Mouse (Mus musculus) Patski (cell line): ENCODE measurements around the gene Kctd15. TPM values are rescaled to one million over a fixed set of nuclear protein-coding genes. Genes with fewer than 3 reads are reported as not detected.

Experiments
- ATAC-seq: fragments of 100-300 bp; one replicate; pipeline ENCODE4 v1.8.0; 2021
- CTCF ChIA-PET: fragments of 350-600 bp; sonication (Branson Sonifier 250); formaldehyde crosslinking; loops from one replicate; lab custom pipeline; 2022; ENCODE audit warnings: inconsistent platforms; lab: Charles Lee
- POLR2A ChIA-PET: fragments of 350-600 bp; sonication (Branson Sonifier 250); formaldehyde crosslinking; loops from one replicate; lab custom pipeline; 2022; ENCODE audit warnings: antibody characterized with exemption, inconsistent platforms; lab: Charles Lee
- DNase-seq: peaks from one replicate; pipeline ENCODE4 v3.0.0-alpha.2; 2011; ENCODE audit warnings: low read depth, low spot score
- H3K27me3 ChIP-seq: fragments of 371-371 bp; one replicate; pipeline ENCODE4 v1.5.1; 2021
- CTCF ChIP-seq: fragments of 100-300 bp; IDR thresholded peaks from one replicate; pipeline ENCODE4 v1.5.1; 2021
- in situ Hi-C: fragments of 300-500 bp; cut with MboI; formaldehyde crosslinking; loops from 3 replicates; pipeline ENCODE4 v1.11.1; 2018; ENCODE audit warnings: low pct_unique_long_range_greater_than_20kb, mixed read lengths
- polyA plus RNA-seq: library from polyadenylated mRNA; unstranded; gene quantifications from one replicate; pipeline ENCODE4 v1.2.3, GENCODE M21; 2021

The Kctd15 gene
- polyA plus RNA-seq, 1 experiment from 2014 or later = 27.1 TPM

DNA sequence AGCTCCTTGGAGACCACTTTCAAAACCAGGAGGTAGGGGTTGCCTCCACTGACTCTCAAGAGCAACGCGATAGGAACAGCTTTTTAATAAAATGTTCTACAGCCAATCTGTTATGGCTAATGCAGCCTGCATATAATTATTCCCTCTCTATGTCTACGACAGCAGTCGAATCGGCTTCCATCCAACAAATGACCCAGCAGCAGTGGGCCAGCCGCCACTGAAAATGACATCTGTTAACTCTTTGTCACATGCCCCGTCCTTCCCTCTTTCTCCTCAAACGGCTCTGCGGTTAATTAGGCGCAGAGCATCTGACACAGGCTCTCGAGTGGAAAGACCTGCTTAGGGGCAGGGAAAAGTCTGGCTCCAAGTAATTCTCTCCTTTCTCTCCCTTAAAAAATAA, 49.8 kb downstream of the Kctd15 start:
- CTCF ChIA-PET = interaction anchor here (0.6 kb wide), 1 partner anchor 65 kb away, joined by 3 read pairs; no protein-coding TSS in a partner anchor
- POLR2A ChIA-PET = interaction anchor here (0.6 kb wide), 1 partner anchor 89 kb away, joined by 5 read pairs; no protein-coding TSS in a partner anchor
- in situ Hi-C loops = no loop called here
- no peak for TF ChIP-seq CTCF
- ATAC-seq = no peak
- DNase-seq = no peak
- H3K27me3 ChIP-seq = peaks cover 9% of the 10 kb centered on the region

DNA sequence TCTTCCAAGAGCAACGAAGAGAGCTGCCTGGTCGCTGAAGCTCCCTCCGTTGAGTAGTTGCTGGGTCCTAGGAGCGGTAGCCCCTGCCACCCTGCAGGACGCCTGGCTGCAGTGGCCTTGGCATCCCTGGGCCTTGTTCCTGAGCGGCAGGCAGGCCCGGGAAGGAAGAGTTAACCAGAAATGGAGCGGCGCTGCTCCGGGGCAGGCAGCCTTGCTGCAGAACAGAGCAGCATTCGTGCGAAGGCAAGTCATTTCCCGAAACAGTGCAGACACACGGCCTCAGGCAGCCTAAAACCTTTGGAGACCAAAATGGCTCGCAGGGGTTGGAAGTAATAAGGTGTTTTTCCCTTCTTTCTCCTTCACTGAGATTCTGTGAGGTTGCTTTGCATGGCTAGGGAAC, 50.5 kb downstream of the Kctd15 start:
- DNase-seq (no peak), ATAC-seq (no peak)
- in situ Hi-C loops = no loop called here
- CTCF ChIA-PET = interaction anchor here (0.6 to 1.3 kb wide), 2 partner anchors 11 to 66 kb away, joined by 3 to 5 read pairs; no protein-coding TSS in a partner anchor
- POLR2A ChIA-PET = no interaction called here
- no peak for TF ChIP-seq CTCF
- peaks cover 9% of the 10 kb centered on the region for H3K27me3 ChIP-seq

- ATAC-seq (no peak), DNase-seq (no peak)
- ChIA-PET POLR2A (interaction anchor here (0.6 kb wide), 1 partner anchor 61 kb away, joined by 3 read pairs; no protein-coding TSS in a partner anchor), CTCF (interaction anchor here (2.0 kb wide), 1 partner anchor 14 kb away, joined by 4 read pairs; no protein-coding TSS in a partner anchor)
- TF ChIP-seq CTCF = no peak
- in situ Hi-C loops = no loop called here
- H3K27me3 ChIP-seq = peaks cover 9% of the 10 kb centered on the region
Measured at GRCm38 (mm10) chr7:34598576-34598975, 58.0 kb downstream of the Kctd15 start.

DNA sequence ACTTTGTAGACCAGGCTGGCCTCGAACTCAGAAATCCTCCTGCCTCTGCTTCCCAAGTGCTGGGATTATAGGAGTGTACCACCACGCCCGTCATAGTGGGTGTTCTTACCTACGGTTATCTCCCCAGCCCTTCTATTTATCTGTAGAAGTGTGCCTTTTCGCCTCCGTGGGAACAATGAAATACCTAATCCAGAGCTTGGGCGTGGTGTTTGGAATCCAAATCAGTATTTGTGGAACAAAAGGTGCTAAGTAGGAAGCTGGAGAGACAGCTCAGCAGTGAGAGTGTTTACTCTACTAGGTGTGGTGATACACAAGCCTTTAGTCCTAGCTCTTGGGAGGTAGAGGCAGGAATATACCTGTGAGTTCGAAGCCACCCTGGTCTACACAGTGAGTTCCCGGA, 58.5 kb downstream of the Kctd15 start:
- CTCF ChIA-PET = interaction anchor here (2.0 kb wide), 1 partner anchor 14 kb away, joined by 4 read pairs; no protein-coding TSS in a partner anchor
- ATAC-seq (no peak), DNase-seq (no peak)
- in situ Hi-C loops = no loop called here
- TF ChIP-seq CTCF = no peak
- peaks cover 9% of the 10 kb centered on the region for H3K27me3 ChIP-seq
- POLR2A ChIA-PET = interaction anchor here (0.6 kb wide), 1 partner anchor 41 kb away, joined by 4 read pairs; no protein-coding TSS in a partner anchor

DNA sequence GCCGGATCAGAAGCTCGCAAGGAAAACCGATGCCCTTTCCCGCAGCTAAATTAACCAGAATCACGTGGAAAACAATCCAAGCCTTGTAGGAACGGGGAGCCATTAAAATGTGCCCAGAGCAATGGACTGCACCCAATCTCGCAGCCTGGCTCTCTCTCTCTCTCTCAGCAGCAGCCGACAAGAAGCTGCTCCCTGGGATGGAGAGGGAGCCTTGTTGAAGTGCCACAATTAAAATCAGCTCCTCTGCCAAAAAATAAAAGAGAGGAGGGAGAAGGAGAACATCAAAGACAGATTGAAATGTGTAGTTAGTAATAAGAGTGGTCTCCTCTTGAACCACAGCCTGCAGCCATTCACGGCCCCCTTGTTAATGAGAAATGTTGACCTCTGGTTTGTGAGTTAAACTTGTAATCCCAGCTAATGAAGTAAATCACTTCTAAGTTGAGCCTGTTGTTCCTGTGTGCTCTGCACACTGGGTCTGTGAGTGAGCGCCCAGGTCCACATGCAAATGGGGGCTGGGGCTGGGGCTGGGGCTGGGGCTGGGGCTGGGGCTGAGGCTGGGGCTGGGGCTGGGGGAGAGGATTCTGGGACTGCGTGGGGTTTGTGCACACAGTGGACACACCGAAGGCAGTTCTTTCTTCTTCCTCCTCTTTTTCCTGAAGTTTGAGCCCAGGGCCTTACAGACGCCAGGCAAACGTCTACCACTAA, 59.8 kb downstream of the Kctd15 start:
- peaks cover 9% of the 10 kb centered on the region for H3K27me3 ChIP-seq
- no peak for TF ChIP-seq CTCF
- ATAC-seq = no peak
- in situ Hi-C loops = no loop called here
- DNase-seq = no peak
- ChIA-PET POLR2A (interaction anchor here (0.6 kb wide), 1 partner anchor 71 kb away, joined by 3 read pairs; no protein-coding TSS in a partner anchor), CTCF (interaction anchor here (0.8 to 2.0 kb wide), 3 partner anchors 12 to 33 kb away, joined by 3 to 4 read pairs (median 4); no protein-coding TSS in a partner anchor)

DNA sequence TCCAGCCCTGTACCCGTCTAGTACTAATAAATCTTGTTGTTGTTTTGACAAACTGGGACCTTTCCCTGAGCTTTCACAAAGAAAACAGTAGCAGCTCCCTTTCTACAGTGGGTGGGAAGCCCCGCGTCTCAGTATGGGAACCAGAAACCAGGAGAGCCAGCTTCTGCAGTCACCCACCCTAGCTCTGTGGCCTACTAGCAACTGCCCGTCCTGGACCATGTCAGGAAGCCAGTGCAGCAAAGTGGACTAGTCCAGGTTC, 61.3 kb downstream of the Kctd15 start:
- in situ Hi-C loops = no loop called here
- POLR2A ChIA-PET = no interaction called here
- no peak for ATAC-seq

GRCm38 (mm10) chr7:34594501-34595306, 61.8 kb downstream of the Kctd15 start:
- H3K27me3 ChIP-seq = no peaks in the 10 kb centered on the region
- ChIA-PET POLR2A (no interaction called here), CTCF (interaction anchor here (1.4 kb wide), 1 partner anchor 75 kb away, joined by 3 read pairs; no protein-coding TSS in a partner anchor)
- no peak for DNase-seq
- no peak for ATAC-seq
- no peak for TF ChIP-seq CTCF
- in situ Hi-C loops = no loop called here

More for the DNA sequence above, 61.3 kb downstream of the Kctd15 start:
- TF ChIP-seq CTCF = no peak
- H3K27me3 ChIP-seq = peaks cover 4% of the 10 kb centered on the region
- no peak for DNase-seq
- CTCF ChIA-PET = interaction anchor here (1.4 kb wide), 1 partner anchor 76 kb away, joined by 3 read pairs; no protein-coding TSS in a partner anchor

DNA sequence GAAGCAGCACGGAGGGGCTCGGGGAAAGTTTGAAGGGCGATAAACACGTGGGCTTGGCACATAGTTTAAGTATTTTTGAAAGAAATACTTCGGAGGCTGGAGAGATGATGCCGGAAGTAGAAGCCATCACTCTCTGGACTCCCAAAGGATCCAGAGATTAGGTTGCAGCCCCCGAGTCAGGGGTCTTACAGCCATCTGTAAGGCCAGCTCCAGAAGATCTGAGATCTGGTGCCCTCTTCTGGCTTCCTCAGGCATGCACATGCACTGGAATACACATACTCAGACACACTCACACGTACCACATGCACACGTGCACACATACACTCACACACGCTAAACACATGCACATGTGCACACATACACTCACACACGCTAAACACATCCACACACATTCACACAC, 65.8 kb downstream of the Kctd15 start:
- TF ChIP-seq CTCF = no peak
- in situ Hi-C loops = no loop called here
- H3K27me3 ChIP-seq = no peaks in the 10 kb centered on the region
- ChIA-PET POLR2A (no interaction called here), CTCF (no interaction called here)
- ATAC-seq = no peak
- DNase-seq = no peak

Other genes starting within 250 kb of the Kctd15 start
- 2.2 TPM for gene Chst8, start 156.0 kb upstream of the Kctd15 start, polyA plus RNA-seq